Mouse (Mus musculus) testis, adult 2 months (tissue): ENCODE measurements at regions not wholly inside any gene's neighbourhood (a gene's known extent, or its start where the extent isn't known, plus 50 kb on each side); places are given as distances from the start of the nearest gene placed in this dataset.

ENCODE experiments used
- CTCF ChIP-seq: fragments of 200-500 bp; IDR thresholded peaks from 2 replicates; pipeline ENCODE4 v1.5.1; 2012; ENCODE audit warnings: low read depth, mild to moderate bottlenecking, inconsistent platforms, low read length, moderate library complexity; ENCODE audit not compliant: control insufficient read depth, insufficient read depth, insufficient replicate concordance
- POLR2A ChIP-seq: fragments of 200-500 bp; IDR thresholded peaks from 2 replicates; pipeline ENCODE4 v1.6.1; 2012; ENCODE audit warnings: low read depth, mild to moderate bottlenecking, inconsistent platforms, low read length, moderate library complexity; ENCODE audit not compliant: control insufficient read depth

DNA sequence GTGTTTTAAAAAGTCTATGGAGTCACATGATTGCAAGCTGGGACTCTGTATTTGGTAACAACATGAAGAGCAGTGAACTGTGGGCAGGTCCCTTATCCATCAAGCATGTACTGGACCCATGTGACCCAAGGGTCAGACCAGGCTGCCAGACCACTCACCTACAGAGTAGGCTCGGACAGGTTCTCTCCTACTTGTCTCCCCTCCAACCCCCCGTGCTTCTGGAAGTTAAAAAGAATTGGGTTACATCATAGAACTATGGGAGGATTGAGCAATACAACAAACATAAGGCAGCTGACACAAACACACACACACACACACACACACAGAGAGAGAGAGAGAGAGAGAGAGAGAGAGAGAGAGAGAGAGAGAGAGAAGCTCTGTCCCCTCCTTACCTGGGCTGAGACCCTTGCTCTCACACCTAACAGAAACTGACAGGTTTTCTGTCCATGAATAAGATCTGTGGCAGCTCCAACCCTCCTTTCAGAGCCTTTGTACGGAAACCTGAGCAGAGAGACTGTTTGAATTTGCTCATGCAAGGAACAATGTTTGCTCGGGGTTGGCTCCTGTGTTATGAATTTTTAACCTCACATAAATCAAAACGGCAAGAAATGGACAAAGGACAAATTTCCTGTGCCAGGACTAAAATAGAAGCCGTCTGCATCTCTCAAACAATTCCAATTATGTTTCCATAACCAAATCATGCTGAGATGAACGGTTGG is 159.0 kb upstream of the Arl4c start:
- TF ChIP-seq CTCF (no peak), POLR2A (no peak)
